Mouse (Mus musculus) forebrain, embryonic 14.5 days (tissue): ENCODE results near the gene Lsamp. TPM values are rescaled to one million over a fixed set of nuclear protein-coding genes. Genes with fewer than 3 reads are reported as not detected.

ENCODE experiments used
- ATAC-seq: fragments of 200-750 bp; cut with Nextera tagmentation; 2 replicates; pipeline ENCODE4 v1.8.0; 2017; ENCODE audit warnings: mild to moderate bottlenecking, moderate library complexity
- DNase-seq: peaks from one replicate; pipeline ENCODE4 v3.0.0-alpha.2; 2015; ENCODE audit warnings: low spot score
- H3K27ac ChIP-seq: fragments of 300-500 bp; sonication (generic); 2 replicates; pipeline ENCODE4 v1.5.1; 2014; ENCODE audit warnings: low read depth, mild to moderate bottlenecking, control low read depth, low read length, moderate library complexity
- H3K27me3 ChIP-seq: fragments of 300-500 bp; sonication (generic); replicated peaks from 2 replicates; pipeline ENCODE4 v1.6.1; 2014; ENCODE audit warnings: low read length, control low read depth, mixed read lengths; ENCODE audit not compliant: control insufficient read depth, insufficient read depth
- H3K36me3 ChIP-seq: fragments of 300-500 bp; sonication (generic); 2 replicates; pipeline ENCODE4 v1.6.1; 2014; ENCODE audit warnings: low read length, control low read depth; ENCODE audit not compliant: control insufficient read depth, insufficient read depth
- H3K4me1 ChIP-seq: fragments of 300-500 bp; sonication (generic); 2 replicates; pipeline ENCODE4 v1.6.1; 2014; ENCODE audit warnings: antibody characterized with exemption, low read length, control low read depth; ENCODE audit not compliant: control insufficient read depth, insufficient read depth
- H3K4me2 ChIP-seq: fragments of 300-500 bp; sonication (generic); 2 replicates; pipeline ENCODE4 v1.6.1; 2014; ENCODE audit warnings: mild to moderate bottlenecking, control low read depth, low read length
- H3K4me3 ChIP-seq: fragments of 300-500 bp; sonication (generic); 2 replicates; pipeline ENCODE4 v1.5.1; 2014; ENCODE audit warnings: low read depth, low read length, control low read depth
- H3K9ac ChIP-seq: fragments of 300-500 bp; sonication (generic); 2 replicates; pipeline ENCODE4 v1.6.1; 2014; ENCODE audit warnings: mild to moderate bottlenecking, low read length, control low read depth, moderate library complexity
- H3K9me3 ChIP-seq: fragments of 300-500 bp; sonication (generic); replicated peaks from 2 replicates; pipeline ENCODE4 v1.6.1; 2016; ENCODE audit warnings: low read length, control low read depth, mixed read lengths; ENCODE audit not compliant: control insufficient read depth
- WGBS: fragments of 180-500 bp; shearing (Covaris S2); extraction: QIAGEN DNeasy Blood & Tissue Kit; methylation state at CpG from one replicate; pipeline ENCODE4 v1.1.7; 2014; 5-methylcytosine and 5-hydroxymethylcytosine counted together
- polyA plus RNA-seq: library from polyadenylated mRNA; unstranded; fragments of >200 nt; fragmentation: Nextera tagmentation; extraction: Ambion mirVana; gene quantifications from 2 replicates; pipeline ENCODE4 v1.2.1, GENCODE M21; 2014

Lsamp gene
- polyA plus RNA-seq, 1 experiment from 2014 or later = 19.0 TPM

DNA sequence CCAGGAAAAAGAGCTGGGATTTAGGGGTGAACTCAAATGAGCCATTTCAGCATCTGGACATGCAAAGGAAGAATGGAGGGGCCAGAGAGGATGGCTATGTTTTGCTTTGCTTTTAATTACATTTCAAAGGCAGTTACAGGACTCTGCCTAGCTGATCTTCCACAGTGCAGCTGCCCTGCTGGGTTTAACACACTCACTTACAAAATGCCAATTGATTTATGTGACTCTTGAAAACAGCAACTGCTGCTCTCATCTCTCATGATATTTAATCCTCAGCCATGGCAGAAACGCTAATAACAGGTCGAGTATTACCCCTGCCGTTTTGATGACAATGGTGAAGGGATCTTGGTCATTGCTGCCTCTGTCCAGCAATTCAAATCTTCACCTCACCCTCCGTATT lies 2139.7 kb downstream of the Lsamp start:
- H3K27me3 ChIP-seq = no peaks in the 10 kb centered on the region
- 60% methylated on average over 4 of the region's 4 CpGs for WGBS
- H3K27ac ChIP-seq = no peak overlapping the region
- H3K9ac ChIP-seq = no peak overlapping the region
- ATAC-seq = no peak
- H3K4me3 ChIP-seq = no peak overlapping the region
- H3K4me2 ChIP-seq = no peak overlapping the region
- H3K36me3 ChIP-seq = no peaks in the 10 kb centered on the region
- no peaks in the 10 kb centered on the region for H3K4me1 ChIP-seq
- DNase-seq = peak; percentile 6
- no peaks in the 10 kb centered on the region for H3K9me3 ChIP-seq

DNA sequence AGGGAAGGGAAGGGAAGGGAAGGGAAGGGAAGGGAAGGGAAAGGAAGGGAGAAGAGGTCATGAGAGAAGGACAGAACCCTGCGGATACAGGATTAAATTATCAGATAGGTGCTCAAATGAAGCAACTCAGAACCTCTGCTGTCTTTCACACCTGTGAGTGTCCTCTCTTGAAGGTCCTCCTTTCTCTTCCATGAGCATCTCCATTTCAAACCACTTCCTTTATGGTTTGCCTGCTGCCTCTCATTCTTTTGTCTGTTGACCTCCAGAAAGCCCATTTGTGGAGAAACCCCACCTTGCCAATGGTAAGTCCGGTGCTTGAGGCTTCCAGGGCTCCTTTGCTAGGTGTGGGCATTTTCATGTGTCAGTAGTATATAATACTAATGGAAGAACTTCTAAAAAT lies 2141.9 kb downstream of the Lsamp start:
- no peaks in the 10 kb centered on the region for H3K4me1 ChIP-seq
- no peak overlapping the region for H3K4me3 ChIP-seq
- no peak overlapping the region for H3K9ac ChIP-seq
- DNase-seq = no peak
- no peaks in the 10 kb centered on the region for H3K36me3 ChIP-seq
- H3K4me2 ChIP-seq = no peak overlapping the region
- H3K27ac ChIP-seq = no peak overlapping the region
- no peaks in the 10 kb centered on the region for H3K9me3 ChIP-seq
- WGBS = 85% methylated on average over 2 of the region's 2 CpGs
- H3K27me3 ChIP-seq = no peaks in the 10 kb centered on the region
- no peak for ATAC-seq

DNA sequence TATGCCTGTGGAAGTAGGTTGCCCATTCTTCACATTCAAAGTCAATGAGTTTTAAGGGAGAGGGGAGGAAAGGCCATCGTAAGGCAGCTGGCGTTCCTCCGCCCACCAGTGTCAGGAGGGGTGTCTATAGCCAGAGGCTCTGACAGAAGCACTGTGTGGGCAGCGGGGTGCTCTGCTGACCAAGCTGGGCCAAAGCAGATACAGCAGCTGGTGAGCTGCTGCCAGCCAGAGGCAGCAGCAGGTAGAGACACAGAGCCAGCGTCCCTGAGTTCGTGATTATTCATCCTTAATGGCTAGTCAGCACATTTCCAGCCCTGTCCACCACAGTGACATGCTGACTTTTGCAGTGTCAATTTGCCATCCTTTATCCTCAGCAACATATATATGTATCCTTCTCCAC lies 2163.0 kb downstream of the Lsamp start:
- Histone ChIP-seq H3K36me3 (no peaks in the 10 kb centered on the region), H3K9me3 (no peaks in the 10 kb centered on the region), H3K4me1 (no peaks in the 10 kb centered on the region), H3K4me3 (no peak overlapping the region), H3K27ac (no peak overlapping the region), H3K27me3 (no peaks in the 10 kb centered on the region), H3K9ac (no peak overlapping the region), H3K4me2 (no peak overlapping the region)
- 59% methylated on average over 6 of the region's 6 CpGs for WGBS
- ATAC-seq = no peak
- no peak for DNase-seq

DNA sequence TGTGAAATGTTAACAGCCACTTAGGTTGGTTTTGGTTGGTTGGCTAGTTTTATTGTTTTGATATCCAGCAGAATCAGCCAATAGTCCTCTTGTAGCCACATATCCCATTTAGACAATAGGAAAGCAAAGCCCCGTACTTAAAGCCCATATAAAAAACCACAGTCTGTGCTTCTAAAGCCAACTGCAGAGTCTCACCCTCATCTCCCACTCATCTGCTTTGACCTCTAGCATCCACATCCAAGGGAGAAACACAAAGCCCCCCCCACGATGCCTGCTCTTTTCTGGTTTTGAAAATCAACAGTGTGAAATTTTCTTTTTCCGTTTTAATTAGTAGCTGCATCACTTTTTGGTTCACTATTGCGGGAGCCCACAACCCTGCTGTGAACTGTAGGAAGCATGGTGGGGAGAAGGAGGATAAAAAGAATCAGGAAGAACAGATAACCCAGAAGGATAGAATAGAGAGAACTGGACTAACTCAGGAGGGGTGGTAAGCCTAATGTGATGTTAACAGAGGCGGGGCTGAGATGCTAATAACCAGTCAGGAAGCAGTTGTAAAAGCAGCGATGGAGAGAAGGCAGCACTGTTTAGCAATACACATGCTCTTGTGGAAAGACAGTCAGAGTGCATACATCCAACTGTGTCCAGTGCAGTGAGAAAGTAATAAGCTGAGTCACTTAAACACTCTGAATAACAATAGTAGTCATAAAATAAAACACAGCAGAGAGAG lies 2165.2 kb downstream of the Lsamp start:
- H3K4me2 ChIP-seq = no peak overlapping the region
- ATAC-seq (no peak; the same call in 1 of the 2 replicates), DNase-seq (no peak)
- no peaks in the 10 kb centered on the region for H3K4me1 ChIP-seq
- H3K9ac ChIP-seq = no peak overlapping the region
- WGBS = 23% methylated on average over 6 of the region's 6 CpGs
- H3K9me3 ChIP-seq = no peaks in the 10 kb centered on the region
- no peaks in the 10 kb centered on the region for H3K27me3 ChIP-seq
- H3K27ac ChIP-seq = no peak overlapping the region
- no peaks in the 10 kb centered on the region for H3K36me3 ChIP-seq
- H3K4me3 ChIP-seq = no peak overlapping the region

DNA sequence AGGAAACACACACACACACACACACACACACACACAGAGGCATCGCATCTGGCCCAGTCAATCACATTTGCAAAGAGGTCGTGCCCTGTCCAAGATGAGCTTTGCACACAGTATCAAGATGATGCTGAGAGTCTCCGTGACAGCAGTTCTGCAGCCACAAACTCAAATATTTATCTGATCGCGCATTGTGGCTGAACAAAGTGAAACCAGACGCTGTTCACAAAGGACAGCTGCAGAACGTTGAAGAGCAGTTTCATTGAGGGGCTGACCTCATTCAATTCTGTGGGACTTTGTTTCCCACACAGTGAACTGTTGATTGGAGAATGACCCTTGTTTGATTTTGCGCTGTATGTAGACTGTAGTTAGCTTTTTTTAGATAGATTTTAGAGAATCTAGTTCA lies 2168.5 kb downstream of the Lsamp start:
- no peak overlapping the region for H3K27ac ChIP-seq
- H3K9ac ChIP-seq = no peak overlapping the region
- DNase-seq (no peak), ATAC-seq (no peak)
- no peaks in the 10 kb centered on the region for H3K36me3 ChIP-seq
- H3K4me3 ChIP-seq = no peak overlapping the region
- H3K4me1 ChIP-seq = peaks cover 3% of the 10 kb centered on the region; the same call in 1 of the 2 replicates
- no peak overlapping the region for H3K4me2 ChIP-seq
- H3K27me3 ChIP-seq = no peaks in the 10 kb centered on the region
- no peaks in the 10 kb centered on the region for H3K9me3 ChIP-seq
- WGBS = 70% methylated on average over 8 of the region's 8 CpGs

DNA sequence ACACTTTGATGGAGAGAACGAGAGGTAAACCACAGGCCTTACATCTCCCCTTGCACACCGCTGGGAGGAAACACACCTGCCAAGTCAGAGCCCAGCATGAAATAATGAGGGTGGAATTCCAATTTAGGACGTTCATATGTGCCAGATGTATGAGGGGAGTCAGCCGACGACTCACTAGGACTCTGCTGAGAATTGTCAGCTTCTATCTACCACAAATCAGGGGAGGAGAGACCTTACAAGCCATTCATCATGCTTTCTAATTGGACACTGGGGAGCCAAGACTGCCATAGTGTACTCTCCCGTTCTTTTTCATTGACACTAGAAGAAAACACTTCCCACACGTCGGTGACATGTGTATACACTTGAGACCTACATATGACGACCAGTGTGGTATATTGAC lies 2173.7 kb downstream of the Lsamp start:
- DNase-seq (no peak), ATAC-seq (no peak)
- peaks cover 3% of the 10 kb centered on the region; the same call in 1 of the 2 replicates for H3K4me1 ChIP-seq
- no peak overlapping the region for H3K27ac ChIP-seq
- WGBS = 74% methylated on average over 9 of the region's 9 CpGs
- no peaks in the 10 kb centered on the region for H3K27me3 ChIP-seq
- H3K4me2 ChIP-seq = no peak overlapping the region
- no peaks in the 10 kb centered on the region for H3K9me3 ChIP-seq
- no peak overlapping the region for H3K4me3 ChIP-seq
- H3K36me3 ChIP-seq = no peaks in the 10 kb centered on the region
- no peak overlapping the region for H3K9ac ChIP-seq

DNA sequence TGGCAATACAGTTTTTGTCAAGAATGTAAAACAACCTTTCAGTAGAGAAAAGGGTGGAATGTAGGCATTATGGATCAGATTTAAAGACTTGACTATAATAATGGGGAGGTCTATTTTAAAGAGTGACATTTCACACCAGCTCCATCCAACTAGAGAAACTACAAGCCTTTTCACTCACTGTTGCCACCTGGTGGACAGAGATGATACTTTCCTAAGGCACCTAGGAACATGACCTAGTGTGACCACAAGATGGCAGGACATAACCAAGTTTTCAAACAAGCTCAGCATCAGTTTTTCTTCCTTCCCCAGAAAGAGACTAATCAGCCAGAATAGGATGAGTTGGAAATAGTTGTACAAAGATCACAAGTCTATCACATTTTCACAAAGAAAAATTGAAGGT lies 2180.8 kb downstream of the Lsamp start:
- Histone ChIP-seq H3K27ac (no peak overlapping the region), H3K36me3 (no peaks in the 10 kb centered on the region), H3K9ac (no peak overlapping the region), H3K4me2 (no peak overlapping the region), H3K4me3 (no peak overlapping the region), H3K27me3 (no peaks in the 10 kb centered on the region), H3K9me3 (no peaks in the 10 kb centered on the region), H3K4me1 (no peaks in the 10 kb centered on the region)
- ATAC-seq (peak; percentile 54), DNase-seq (peak; percentile 91)

DNA sequence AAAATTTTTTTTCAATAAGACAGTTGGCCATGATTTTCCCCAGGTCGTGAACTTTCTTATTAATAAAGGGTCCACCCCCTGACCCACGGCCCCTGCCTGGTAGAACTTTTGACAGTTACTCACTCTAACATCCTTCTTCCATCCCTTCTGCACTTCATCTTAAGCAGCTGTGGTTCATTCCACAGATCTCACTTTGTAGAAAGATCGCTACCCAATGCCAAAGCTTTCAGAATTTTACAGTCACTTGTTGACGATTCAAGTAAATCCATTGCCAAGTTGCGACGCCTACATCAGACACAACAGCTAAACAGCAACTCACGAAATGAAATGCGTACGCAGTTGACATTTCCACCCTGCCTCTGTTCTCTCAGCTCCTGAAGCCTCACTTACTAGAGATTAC lies 2184.1 kb downstream of the Lsamp start:
- Histone ChIP-seq H3K4me2 (no peak overlapping the region), H3K36me3 (no peaks in the 10 kb centered on the region), H3K4me3 (no peak overlapping the region), H3K9me3 (no peaks in the 10 kb centered on the region), H3K27me3 (no peaks in the 10 kb centered on the region), H3K27ac (no peak overlapping the region), H3K4me1 (no peaks in the 10 kb centered on the region), H3K9ac (no peak overlapping the region)
- DNase-seq (no peak), ATAC-seq (no peak)
- WGBS = 93% methylated on average over 9 of the region's 9 CpGs

DNA sequence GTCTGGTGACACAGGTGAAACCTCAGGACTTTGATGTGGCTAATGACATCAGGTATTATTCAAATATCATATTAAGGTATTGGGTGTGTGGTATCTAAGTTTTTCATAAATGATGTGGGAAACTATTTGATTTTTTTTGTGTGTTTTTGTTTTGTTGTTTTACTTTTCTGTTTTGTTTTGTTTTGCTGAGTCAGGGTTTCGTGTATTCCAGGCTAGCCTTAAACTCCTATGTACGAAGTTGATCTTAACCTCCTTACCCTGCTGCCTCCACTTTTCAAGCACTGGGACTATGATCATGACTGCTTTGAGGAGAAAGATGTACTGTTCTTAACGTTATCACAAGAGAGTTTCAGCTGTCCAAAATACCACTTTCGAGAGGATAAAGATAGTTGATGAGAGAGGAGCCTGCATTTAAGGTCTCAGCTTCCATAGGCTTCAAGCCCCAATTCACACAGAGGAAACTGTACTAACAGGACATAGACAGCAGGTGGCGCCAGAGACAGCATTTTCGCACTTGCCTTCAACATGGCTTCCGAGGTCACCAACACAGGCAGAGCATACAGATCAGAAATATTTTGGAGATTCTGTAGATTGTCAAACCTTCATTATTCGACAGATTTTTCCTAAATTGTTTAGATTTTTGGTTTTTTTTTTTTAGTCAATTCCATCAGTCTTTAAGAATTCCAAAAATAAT lies 2185.4 kb downstream of the Lsamp start:
- WGBS = 24% methylated on average over 8 of the region's 8 CpGs
- DNase-seq (peak; percentile 87), ATAC-seq (peak; percentile 78)
- Histone ChIP-seq H3K27me3 (no peaks in the 10 kb centered on the region), H3K27ac (no peak overlapping the region), H3K4me1 (no peaks in the 10 kb centered on the region), H3K9ac (no peak overlapping the region), H3K9me3 (no peaks in the 10 kb centered on the region), H3K4me2 (no peak overlapping the region), H3K36me3 (no peaks in the 10 kb centered on the region), H3K4me3 (no peak overlapping the region)
